Mouse (Mus musculus) left cerebral cortex, adult 6 months (tissue): ENCODE measurements around the gene Vmn1r195. TPM values are rescaled to one million over a fixed set of nuclear protein-coding genes. Genes with fewer than 3 reads are reported as not detected.

ENCODE experiments used
- long read RNA-seq, 2 experiments: library from polyadenylated mRNA; unstranded; transcript quantifications; one replicate each; pipeline ENCODE4 v2.0.0; 2019 to 2020
- polyA plus RNA-seq: library from polyadenylated mRNA; unstranded; fragments of <200 nt; fragmentation: Nextera tagmentation; gene quantifications from 2 replicates; pipeline ENCODE4 v1.2.3, GENCODE M21; 2021

Gene Vmn1r195
- polyA plus RNA-seq = not detected in 2 replicates
- long read RNA-seq, experiment 1 = 0 reads
- long read RNA-seq, experiment 2 = 0 reads

GRCm38 (mm10) chr13:22270222-22270621 is at the start of gene Vmn1r195:
Gene Vmn1r195 (plus strand): TSS chr13:22270522.

GRCm38 (mm10) chr13:22223060-22223459 is 47.3 kb upstream of the Vmn1r195 start, which contains the start of gene Vmn1r193:
Gene Vmn1r193 (minus strand): TSS chr13:22223160.

GRCm38 (mm10) chr13:22243915-22244314 is 26.4 kb upstream of the Vmn1r195 start, which contains the start of gene Vmn1r194:
Gene Vmn1r194 (plus strand): TSS chr13:22244215.

DNA sequence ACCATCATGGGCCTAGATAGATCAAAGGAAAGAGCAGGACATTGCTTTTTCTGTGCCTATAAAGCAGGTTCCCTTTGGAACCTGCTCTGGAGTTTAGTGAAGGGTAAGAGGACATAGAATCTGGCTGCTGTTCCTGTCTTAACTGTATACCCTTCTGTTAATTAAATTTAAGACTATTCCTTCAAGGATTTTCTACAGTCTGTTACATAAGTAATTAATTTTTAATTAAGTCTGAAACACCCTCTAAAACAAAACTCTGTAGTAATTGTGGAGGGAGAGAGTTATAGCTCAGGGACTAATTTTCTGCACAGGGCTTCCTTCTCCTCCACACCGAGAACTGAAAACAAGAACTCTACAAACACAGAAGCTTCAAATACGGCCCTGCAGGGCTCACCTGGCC is 19.3 kb downstream of the Vmn1r195 start, which contains the start of gene Vmn1r196:
Gene Vmn1r196, plus strand, starts transcription at position 301 of the 400 bp plus-strand sequence.

GRCm38 (mm10) chr13:22324289-22324688 is 54.0 kb downstream of the Vmn1r195 start, which contains the start of gene Vmn1r197:
Gene Vmn1r197 (plus strand): TSS chr13:22324589.

Other genes starting within 250 kb of the Vmn1r195 start
- gene Hist1h2ah, start 235.0 kb upstream of the Vmn1r195 start, polyA plus RNA-seq = not detected in 2 replicates
- gene Hist1h2bk, start 234.7 kb upstream of the Vmn1r195 start, polyA plus RNA-seq = not detected in 2 replicates
- 6.4 and 6.7 TPM in 2 replicates for gene Hist1h4i, start 229.2 kb upstream of the Vmn1r195 start, polyA plus RNA-seq
- not detected in 2 replicates for gene Hist1h2ag, start 227.6 kb upstream of the Vmn1r195 start, polyA plus RNA-seq
- 0.67 TPM in 1 of 2 replicates, not detected in the other for gene Hist1h2bj, start 227.3 kb upstream of the Vmn1r195 start, polyA plus RNA-seq
- not detected in 2 replicates for gene Vmn1r188, start 186.1 kb upstream of the Vmn1r195 start, polyA plus RNA-seq
- gene Vmn1r189, start 164.7 kb upstream of the Vmn1r195 start, polyA plus RNA-seq = not detected in 2 replicates
- gene Vmn1r191, start 86.6 kb upstream of the Vmn1r195 start, polyA plus RNA-seq = not detected in 2 replicates
- not detected in 2 replicates for gene Vmn1r192, start 79.4 kb upstream of the Vmn1r195 start, polyA plus RNA-seq
- gene Vmn1r193, start 47.4 kb upstream of the Vmn1r195 start, polyA plus RNA-seq = not detected in 2 replicates
- gene Vmn1r194, start 26.3 kb upstream of the Vmn1r195 start, polyA plus RNA-seq = not detected in 2 replicates
- gene Vmn1r196, start 19.4 kb downstream of the Vmn1r195 start, polyA plus RNA-seq = not detected in 2 replicates
- not detected in 2 replicates for gene Vmn1r197, start 54.1 kb downstream of the Vmn1r195 start, polyA plus RNA-seq
- not detected in 2 replicates for gene Vmn1r198, start 79.8 kb downstream of the Vmn1r195 start, polyA plus RNA-seq
- gene Vmn1r199, start 109.3 kb downstream of the Vmn1r195 start, polyA plus RNA-seq = not detected in 2 replicates
- gene Vmn1r200, start 119.9 kb downstream of the Vmn1r195 start, polyA plus RNA-seq = not detected in 2 replicates
- not detected in 2 replicates for gene Vmn1r201, start 201.4 kb downstream of the Vmn1r195 start, polyA plus RNA-seq
- gene Vmn1r202, start 234.9 kb downstream of the Vmn1r195 start, polyA plus RNA-seq = 0.03 TPM in 1 of 2 replicates, not detected in the other
- not detected in 2 replicates for gene Vmn1r203, start 247.6 kb downstream of the Vmn1r195 start, polyA plus RNA-seq